Mouse (Mus musculus): Measurements from ENCODE around the gene Actr1a. TPM values are rescaled to one million over a fixed set of nuclear protein-coding genes. Genes with fewer than 3 reads are reported as not detected.

The Actr1a gene
- polyA plus RNA-seq, 1 experiment from 2014 or later: 72.9 TPM

GRCm38 (mm10) chr19:46367798-46368590 is 27.6 kb downstream of the Actr1a start:
- Histone ChIP-seq H3K9ac (no peak overlapping the region), H3K36me3 (peaks cover 30% of the 10 kb centered on the region), H3K27me3 (replicated peaks) (no peaks in the 10 kb centered on the region), H3K4me2 (no peak overlapping the region), H3K9me3 (replicated peaks) (no peaks in the 10 kb centered on the region), H3K27ac (no peak overlapping the region), H3K4me1 (0 out of 2 replicates have a peak, but pooled peaks cover 4% of the 10 kb centered on the region), H3K4me3 (no peak overlapping the region)
- 83% methylated on average over 23 of the region's 23 CpGs for WGBS (ENCODE audit: insufficient replicate concordance)
- ATAC-seq: no peak

DNA sequence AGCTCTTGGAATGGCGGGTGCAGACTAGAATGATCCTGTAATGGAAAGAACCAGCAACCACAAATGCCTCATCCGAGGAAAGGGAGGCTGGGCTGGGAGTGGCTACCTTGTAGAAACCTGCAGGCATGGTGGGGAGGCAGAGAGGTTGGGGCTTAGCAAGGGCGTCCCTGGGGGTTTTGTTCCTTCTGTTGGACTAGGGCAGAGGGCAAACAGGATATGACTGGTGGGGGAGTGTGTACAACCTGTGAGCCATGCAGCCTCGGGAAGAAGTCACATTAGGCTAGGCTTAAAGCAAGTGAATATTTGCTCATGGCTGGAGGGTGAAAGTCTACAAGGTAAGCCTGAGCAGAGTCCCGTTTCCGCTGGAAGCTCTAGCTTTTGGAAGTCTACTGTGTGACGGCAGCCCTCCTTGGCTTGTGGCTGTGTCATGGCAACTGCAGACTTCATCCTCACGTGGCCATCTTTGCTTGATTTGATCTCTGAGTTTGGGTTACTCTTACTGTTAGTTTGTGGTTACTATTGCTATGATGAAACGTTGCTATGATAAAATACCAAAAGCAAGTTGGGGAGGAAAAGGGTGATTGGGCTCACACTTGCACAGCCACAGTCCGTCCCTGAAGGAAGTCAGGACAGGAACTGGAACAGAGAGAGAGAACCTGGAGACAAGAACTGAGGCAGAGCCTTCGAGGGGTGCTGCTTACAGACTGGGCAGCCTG is 32.1 kb downstream of the Actr1a start:
- no peaks in the 10 kb centered on the region for H3K9me3 ChIP-seq (replicated peaks)
- peaks cover 12% of the 10 kb centered on the region for H3K36me3 ChIP-seq
- no peak for ATAC-seq
- H3K27me3 ChIP-seq (replicated peaks): no peaks in the 10 kb centered on the region
- no peak overlapping the region for H3K9ac ChIP-seq
- no peak overlapping the region for H3K4me3 ChIP-seq
- 65% methylated on average over 11 of the region's 11 CpGs for WGBS (ENCODE audit: insufficient replicate concordance)
- H3K27ac ChIP-seq: 0 out of 2 replicates have a peak overlapping the region, but pooled peaks have one; percentile 36
- no peak overlapping the region for H3K4me2 ChIP-seq
- H3K4me1 ChIP-seq: peaks cover 13% of the 10 kb centered on the region

DNA sequence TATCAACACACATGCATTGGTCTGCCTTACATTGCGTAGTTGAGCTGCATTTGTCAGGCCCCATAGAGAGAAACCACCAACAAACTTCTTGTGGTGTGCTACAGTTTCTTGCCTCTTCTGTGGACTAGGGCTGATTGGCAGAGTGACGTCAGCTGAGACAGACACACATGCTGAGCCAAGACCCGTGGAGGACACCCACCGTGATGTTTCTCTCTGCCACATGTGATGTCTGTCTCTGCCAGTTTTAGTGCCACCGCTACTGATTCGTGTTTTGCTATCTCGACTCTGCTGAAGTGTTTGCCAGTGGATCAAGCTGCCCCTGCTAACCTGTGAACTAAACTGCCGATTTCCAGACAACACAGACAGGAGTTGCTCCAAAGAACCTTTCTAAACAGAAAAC is 33.4 kb downstream of the Actr1a start:
- Histone ChIP-seq H3K27ac (no peak overlapping the region), H3K36me3 (0 out of 2 replicates have a peak, but pooled peaks cover 3% of the 10 kb centered on the region), H3K27me3 (replicated peaks) (no peaks in the 10 kb centered on the region), H3K9me3 (replicated peaks) (no peaks in the 10 kb centered on the region), H3K4me1 (peaks cover 26% of the 10 kb centered on the region), H3K4me3 (no peak overlapping the region), H3K9ac (no peak overlapping the region), H3K4me2 (no peak overlapping the region)
- 77% methylated on average over 8 of the region's 8 CpGs for WGBS (ENCODE audit: insufficient replicate concordance)
- no peak for ATAC-seq

GRCm38 (mm10) chr19:46358381-46358780 is 37.2 kb downstream of the Actr1a start:
- 32% methylated on average over 4 of the region's 4 CpGs for WGBS (ENCODE audit: insufficient replicate concordance)
- Histone ChIP-seq H3K4me1 (peaks cover 35% of the 10 kb centered on the region), H3K36me3 (0 out of 2 replicates have a peak, but pooled peaks cover 3% of the 10 kb centered on the region), H3K4me2 (peak overlapping the region; percentile 84), H3K9me3 (replicated peaks) (no peaks in the 10 kb centered on the region), H3K9ac (peak overlapping the region; percentile 66; the same call in 1 of the 2 replicates), H3K4me3 (peak overlapping the region; percentile 65), H3K27ac (peak overlapping the region; percentile 70), H3K27me3 (replicated peaks) (no peaks in the 10 kb centered on the region)
- ATAC-seq: no peak

DNA sequence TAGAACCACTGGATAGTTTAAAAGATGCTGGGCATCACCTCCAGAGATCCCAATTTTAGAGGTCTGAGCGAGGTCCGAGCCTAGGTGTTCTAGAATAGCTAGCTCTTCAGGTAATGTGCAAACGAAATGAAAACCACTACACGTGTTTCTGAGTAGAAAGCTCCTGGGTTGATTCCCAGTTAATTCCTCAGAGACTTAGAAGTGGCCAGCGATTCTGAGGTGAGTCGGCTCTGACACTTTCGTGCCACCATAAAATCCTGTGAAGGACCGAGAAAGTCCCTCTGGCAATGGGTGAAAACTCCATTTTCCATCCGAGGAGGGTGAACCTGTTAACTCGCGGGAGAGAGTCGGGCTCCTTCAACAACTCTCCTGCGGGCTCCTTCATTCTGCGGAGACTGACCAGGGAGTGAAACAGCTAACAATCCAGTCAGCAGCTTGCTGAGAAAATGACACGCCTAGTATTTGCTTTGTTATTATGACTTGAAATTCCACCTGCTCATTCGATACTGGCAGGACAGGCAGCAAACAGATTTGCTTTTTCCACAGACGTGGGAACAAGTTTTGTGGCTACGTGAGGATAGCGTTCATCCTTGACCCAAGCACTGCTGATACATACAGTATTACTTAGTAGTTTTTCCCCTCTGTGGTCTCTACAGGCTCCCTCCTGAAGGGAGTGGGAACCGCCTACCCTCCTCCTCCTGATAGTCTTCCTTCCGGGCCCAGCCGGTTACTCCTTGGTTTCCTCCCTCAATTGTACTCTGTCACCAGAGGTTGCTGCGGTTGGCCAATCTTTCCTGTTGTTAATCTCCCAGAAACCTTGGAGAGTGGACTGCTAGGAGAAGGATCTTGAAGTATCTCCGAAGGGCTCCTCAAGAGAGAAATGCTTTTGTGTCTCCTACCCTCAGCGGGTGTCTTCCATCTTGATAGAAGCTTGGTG is 37.9 kb downstream of the Actr1a start:
- Histone ChIP-seq H3K4me1 (peaks cover 38% of the 10 kb centered on the region), H3K9me3 (replicated peaks) (no peaks in the 10 kb centered on the region), H3K4me2 (peak overlapping the region; percentile 84), H3K4me3 (peak overlapping the region; percentile 65), H3K36me3 (0 out of 2 replicates have a peak, but pooled peaks cover 3% of the 10 kb centered on the region), H3K27ac (peak overlapping the region; percentile 70), H3K9ac (peak overlapping the region; percentile 66), H3K27me3 (replicated peaks) (0 out of 2 replicates have a peak, but pooled peaks cover 1% of the 10 kb centered on the region)
- WGBS (ENCODE audit: insufficient replicate concordance): 5% methylated on average over 25 of the region's 25 CpGs
- peak; percentile 49 for ATAC-seq

DNA sequence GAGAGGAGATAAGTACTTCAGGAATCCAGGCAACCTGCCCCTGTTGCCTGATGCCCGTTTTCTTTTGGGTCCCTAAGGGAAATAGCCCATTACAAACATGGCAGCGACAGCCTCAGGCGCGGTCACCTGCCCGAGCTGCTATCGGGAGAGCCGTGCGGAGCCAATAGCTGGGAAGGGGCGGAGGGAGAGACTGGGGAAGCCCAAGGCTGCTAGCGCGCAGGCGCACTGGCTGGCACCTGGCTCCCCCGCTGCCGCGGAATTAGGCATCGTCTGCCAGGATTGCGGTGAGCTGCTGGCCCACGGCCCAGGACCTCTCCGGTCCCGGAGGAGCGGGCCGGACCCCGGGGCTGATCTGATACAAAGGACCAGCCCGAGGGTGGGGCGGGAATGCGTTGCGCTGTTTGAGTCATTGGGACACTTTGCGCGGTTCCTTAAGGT is 38.8 kb downstream of the Actr1a start:
- H3K4me3 ChIP-seq: peak overlapping the region; percentile 65
- ATAC-seq: peak; percentile 88
- peak overlapping the region; percentile 66 for H3K9ac ChIP-seq
- WGBS (ENCODE audit: insufficient replicate concordance): under 1% methylated on average over 29 of the region's 29 CpGs
- H3K4me2 ChIP-seq: peak overlapping the region; percentile 84
- peak overlapping the region; percentile 70; the same call in 1 of the 2 replicates for H3K27ac ChIP-seq
- 0 out of 2 replicates have a peak, but pooled peaks cover 3% of the 10 kb centered on the region for H3K36me3 ChIP-seq
- H3K9me3 ChIP-seq (replicated peaks): no peaks in the 10 kb centered on the region
- peaks cover 40% of the 10 kb centered on the region for H3K4me1 ChIP-seq
- H3K27me3 ChIP-seq (replicated peaks): peaks cover 8% of the 10 kb centered on the region; the same call in 1 of the 2 replicates

DNA sequence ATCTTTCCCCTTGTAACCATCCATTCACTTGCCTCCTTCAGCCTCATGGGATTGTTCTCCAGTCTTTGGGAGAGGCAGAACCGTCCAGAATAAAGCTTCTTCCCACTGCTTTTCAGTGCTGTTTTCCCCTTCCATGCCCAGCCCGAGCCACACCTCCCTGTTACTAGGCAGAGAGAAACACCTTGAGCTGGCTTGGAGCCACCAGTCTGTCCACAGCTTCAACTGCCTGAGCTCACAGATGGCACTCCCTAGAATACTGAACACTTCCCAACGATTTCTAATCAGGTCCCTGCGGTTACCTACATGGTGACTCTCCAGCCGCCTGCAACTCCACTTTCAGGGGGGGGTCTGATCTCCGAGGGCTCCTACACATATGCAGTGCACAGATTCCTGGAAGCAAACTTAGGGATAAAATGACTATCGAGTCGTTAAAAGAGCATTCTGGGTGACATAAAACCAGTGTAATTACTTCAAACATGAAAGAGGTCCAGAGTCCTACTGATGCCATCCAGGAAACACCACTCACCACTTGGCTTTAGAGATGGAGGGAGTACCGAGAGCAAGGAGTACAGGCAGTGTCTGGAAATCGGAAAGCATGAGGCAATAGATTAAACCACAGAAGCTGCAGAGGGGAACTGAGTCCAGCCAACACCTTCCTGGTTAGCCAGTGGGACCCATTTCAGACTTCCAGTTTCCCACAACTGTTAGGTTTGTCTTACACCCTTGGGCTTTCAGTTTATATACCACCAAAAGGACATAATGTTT is 45.2 kb downstream of the Actr1a start, which contains the start of gene 2310034G01Rik:
Gene 2310034G01Rik, minus strand, starts transcription at position 135 of the 765 bp plus-strand sequence.
- H3K9me3 ChIP-seq (replicated peaks): no peaks in the 10 kb centered on the region
- H3K9ac ChIP-seq: peak within 1 kb of the TSS; percentile 73
- ATAC-seq: no peak
- peak within 1 kb of the TSS; percentile 97 for H3K4me2 ChIP-seq
- WGBS (ENCODE audit: insufficient replicate concordance): 50% methylated on average over 10 of the region's 10 CpGs
- peak within 1 kb of the TSS; percentile 71 for H3K4me3 ChIP-seq
- peak within 1 kb of the TSS; percentile 63; the same call in 1 of the 2 replicates for H3K27ac ChIP-seq
- H3K27me3 ChIP-seq (replicated peaks): peaks cover 47% of the 10 kb centered on the region
- H3K36me3 ChIP-seq: no peaks in the 10 kb centered on the region
- peaks cover 44% of the 10 kb centered on the region for H3K4me1 ChIP-seq

GRCm38 (mm10) chr19:46349550-46349949 is 46.0 kb downstream of the Actr1a start:
- Histone ChIP-seq H3K27ac (no peak overlapping the region), H3K9ac (peak overlapping the region; percentile 73; the same call in 1 of the 2 replicates), H3K36me3 (no peaks in the 10 kb centered on the region), H3K4me3 (peak overlapping the region; percentile 71), H3K4me2 (peak overlapping the region; percentile 97), H3K4me1 (peaks cover 52% of the 10 kb centered on the region), H3K9me3 (replicated peaks) (no peaks in the 10 kb centered on the region), H3K27me3 (replicated peaks) (peaks cover 47% of the 10 kb centered on the region)
- ATAC-seq: no peak
- WGBS (ENCODE audit: insufficient replicate concordance): 43% methylated on average over 6 of the region's 6 CpGs

DNA sequence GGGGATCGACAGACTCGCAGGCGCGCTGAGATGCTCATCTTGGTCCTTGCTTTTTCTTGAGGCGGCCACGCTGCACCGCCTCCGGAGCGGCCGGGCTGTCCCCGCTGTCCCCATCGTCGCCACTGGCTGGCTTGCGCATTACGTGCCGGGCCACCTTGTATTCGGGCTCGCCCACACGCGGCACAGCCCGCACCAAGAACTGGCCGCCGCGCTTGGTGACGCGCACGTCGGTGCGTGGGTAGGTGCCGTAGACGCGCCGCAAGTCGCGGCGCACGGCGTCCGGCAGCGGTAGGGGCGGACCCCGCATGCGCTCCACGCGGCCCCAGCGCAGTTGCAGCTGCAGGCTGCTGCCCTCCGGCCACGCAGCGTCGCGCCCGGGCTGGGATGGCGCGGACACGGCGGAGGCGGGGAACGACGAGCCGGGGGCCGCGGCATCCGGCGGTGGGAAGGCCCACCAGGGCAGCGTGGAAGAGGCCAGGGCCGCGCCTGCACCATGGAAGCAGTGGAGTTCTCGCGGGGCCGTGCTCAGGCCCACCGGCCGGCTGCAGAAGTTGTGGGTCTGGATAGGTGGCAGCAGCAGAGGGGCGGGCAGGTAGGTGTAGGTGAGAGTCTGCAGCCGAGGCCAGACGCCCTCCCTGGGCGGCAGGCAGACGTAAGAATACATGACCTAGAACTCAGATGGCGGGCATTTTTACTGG is 46.6 kb downstream of the Actr1a start:
- WGBS (ENCODE audit: insufficient replicate concordance): 1% methylated on average over 78 of the region's 78 CpGs
- Histone ChIP-seq H3K4me3 (peak overlapping the region; percentile 71), H3K36me3 (no peaks in the 10 kb centered on the region), H3K9me3 (replicated peaks) (no peaks in the 10 kb centered on the region), H3K4me1 (peaks cover 58% of the 10 kb centered on the region), H3K9ac (peak overlapping the region; percentile 73), H3K27me3 (replicated peaks) (peaks cover 47% of the 10 kb centered on the region), H3K27ac (peak overlapping the region; percentile 63; the same call in 1 of the 2 replicates), H3K4me2 (peak overlapping the region; percentile 97)
- ATAC-seq: peak; percentile 46

Data from liver, embryonic 12.5 days (tissue).